Mouse (Mus musculus) limb, embryonic 15.5 days (tissue): ENCODE measurements at regions not wholly inside any gene's neighbourhood (a gene's known extent, or its start where the extent isn't known, plus 50 kb on each side); places are given as distances from the start of the nearest gene placed in this dataset.

Experiments
- ATAC-seq: fragments of 200-750 bp; cut with Nextera tagmentation; 2 replicates; pipeline ENCODE4 v1.8.0; 2017; ENCODE audit warnings: low read depth, moderate TSS enrichment; ENCODE audit not compliant: insufficient number of reproducible peaks, low FRiP score, low TSS enrichment
- H3K27ac ChIP-seq: fragments of 300-500 bp; sonication (generic); 2 replicates; pipeline ENCODE4 v1.5.1; 2015; ENCODE audit warnings: moderate library complexity, mild to moderate bottlenecking, inconsistent platforms
- H3K27me3 ChIP-seq: fragments of 300-500 bp; sonication (generic); 2 replicates; pipeline ENCODE4 v1.6.1; 2015; ENCODE audit warnings: inconsistent platforms
- H3K36me3 ChIP-seq: fragments of 300-500 bp; sonication (generic); 2 replicates; pipeline ENCODE4 v1.6.1; 2015; ENCODE audit warnings: inconsistent platforms
- H3K4me1 ChIP-seq: fragments of 300-500 bp; sonication (generic); 2 replicates; pipeline ENCODE4 v1.6.1; 2015; ENCODE audit warnings: inconsistent platforms
- H3K4me2 ChIP-seq: fragments of 300-500 bp; sonication (generic); 2 replicates; pipeline ENCODE4 v1.6.1; 2015; ENCODE audit warnings: mild to moderate bottlenecking, inconsistent platforms
- H3K4me3 ChIP-seq: fragments of 300-500 bp; sonication (generic); 2 replicates; pipeline ENCODE4 v1.5.1; 2015; ENCODE audit warnings: mild to moderate bottlenecking, inconsistent platforms
- H3K9ac ChIP-seq: fragments of 300-500 bp; sonication (generic); 2 replicates; pipeline ENCODE4 v1.6.1; 2015; ENCODE audit warnings: inconsistent platforms
- H3K9me3 ChIP-seq: fragments of 300-500 bp; sonication (generic); 2 replicates; pipeline ENCODE4 v1.6.1; 2016; ENCODE audit warnings: inconsistent platforms
- WGBS: fragments of 180-500 bp; shearing (Covaris S2); methylation state at CpG from one replicate; pipeline ENCODE4 v1.1.7; 2015; 5-methylcytosine and 5-hydroxymethylcytosine counted together

- 91% methylated on average over 1 of the region's 1 CpGs for WGBS
- H3K4me1 ChIP-seq, result no peaks in the 10 kb centered on the region
- no peak overlapping the region for H3K4me3 ChIP-seq
- H3K27me3 ChIP-seq, result no peaks in the 10 kb centered on the region
- no peak overlapping the region for H3K9ac ChIP-seq
- ATAC-seq, result no peak
- H3K36me3 ChIP-seq, result no peaks in the 10 kb centered on the region
- H3K9me3 ChIP-seq, result no peaks in the 10 kb centered on the region
- no peak overlapping the region for H3K4me2 ChIP-seq
- no peak overlapping the region for H3K27ac ChIP-seq
These were observed 571.8 kb upstream of the Zeb2 start for GRCm38 (mm10) chr2:45688996-45689395.

DNA sequence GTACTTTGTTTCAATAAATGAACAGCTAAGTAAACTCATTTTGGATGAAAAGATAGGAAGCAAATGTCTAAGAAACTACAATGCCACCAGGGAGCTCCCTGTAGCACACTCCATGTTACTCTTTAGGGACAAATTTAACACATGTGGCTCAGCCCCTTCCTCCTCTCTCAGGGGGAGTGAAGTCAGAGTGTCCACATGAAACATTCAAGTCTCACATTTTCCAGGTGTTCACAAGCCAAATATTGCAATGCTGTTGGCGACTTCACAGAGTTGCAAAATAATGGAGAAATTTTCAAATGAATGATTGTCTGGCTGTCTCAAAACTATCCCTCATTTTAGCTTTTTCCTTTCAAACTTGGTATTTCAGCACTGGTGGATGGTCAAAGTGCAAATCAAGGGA is 564.1 kb upstream of the Zeb2 start:
- no peak for ATAC-seq
- H3K4me2 ChIP-seq, result no peak overlapping the region
- H3K27ac ChIP-seq, result no peak overlapping the region
- no peak overlapping the region for H3K9ac ChIP-seq
- H3K36me3 ChIP-seq, result no peaks in the 10 kb centered on the region
- H3K27me3 ChIP-seq, result no peaks in the 10 kb centered on the region
- 69% methylated on average over 1 of the region's 1 CpGs for WGBS
- no peak overlapping the region for H3K4me3 ChIP-seq
- no peaks in the 10 kb centered on the region for H3K9me3 ChIP-seq
- no peaks in the 10 kb centered on the region for H3K4me1 ChIP-seq

DNA sequence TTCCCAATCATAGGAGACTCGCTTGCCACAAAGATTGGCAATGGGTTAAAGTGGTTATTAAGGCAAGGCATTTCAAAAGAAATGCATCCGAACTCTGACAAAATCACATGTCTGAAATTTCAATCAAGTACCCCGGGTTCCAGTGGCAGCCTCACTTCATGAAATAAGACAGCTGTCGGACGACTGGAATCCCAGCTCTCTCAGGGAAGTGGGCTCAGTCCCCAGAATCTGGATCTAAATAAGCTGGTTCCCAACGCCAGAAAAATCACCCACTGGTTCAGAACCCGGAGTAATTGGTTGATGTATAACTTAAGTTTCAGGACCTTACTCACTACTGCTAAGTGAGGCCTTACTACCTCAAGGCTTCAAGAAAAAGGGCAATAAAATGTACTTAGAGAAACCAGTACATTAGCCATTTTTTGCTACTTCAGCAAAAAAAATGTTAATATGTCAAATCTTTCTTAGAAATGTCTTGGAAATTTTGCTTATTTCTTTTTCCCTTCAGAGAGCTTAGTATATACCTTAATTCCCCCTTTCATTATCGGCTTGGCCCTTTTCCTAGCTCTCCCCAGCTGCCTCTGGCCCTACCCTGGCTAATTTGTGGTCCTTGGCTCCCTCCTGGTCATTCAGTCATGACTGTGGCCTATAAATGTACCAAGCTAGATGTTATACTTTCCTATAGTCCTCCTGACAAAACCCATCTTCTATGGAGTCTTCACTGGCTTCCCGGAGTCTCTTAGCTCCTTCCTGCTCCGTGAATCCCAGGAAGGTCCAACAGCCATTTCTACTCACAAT is 562.1 kb upstream of the Zeb2 start:
- no peak overlapping the region for H3K9ac ChIP-seq
- no peaks in the 10 kb centered on the region for H3K4me1 ChIP-seq
- no peak for ATAC-seq
- whole genome bisulfite sequencing, result 60% methylated on average over 10 of the region's 10 CpGs
- H3K4me2 ChIP-seq, result no peak overlapping the region
- no peaks in the 10 kb centered on the region for H3K27me3 ChIP-seq
- H3K27ac ChIP-seq, result no peak overlapping the region
- no peaks in the 10 kb centered on the region for H3K9me3 ChIP-seq
- H3K4me3 ChIP-seq, result no peak overlapping the region
- H3K36me3 ChIP-seq, result no peaks in the 10 kb centered on the region

GRCm38 (mm10) chr2:45678685-45679084 is 561.5 kb upstream of the Zeb2 start:
- H3K9ac ChIP-seq, result no peak overlapping the region
- H3K27ac ChIP-seq, result no peak overlapping the region
- H3K4me2 ChIP-seq, result no peak overlapping the region
- H3K9me3 ChIP-seq, result no peaks in the 10 kb centered on the region
- WGBS, result 50% methylated on average over 9 of the region's 9 CpGs
- no peak overlapping the region for H3K4me3 ChIP-seq
- no peaks in the 10 kb centered on the region for H3K36me3 ChIP-seq
- H3K4me1 ChIP-seq, result no peaks in the 10 kb centered on the region
- H3K27me3 ChIP-seq, result no peaks in the 10 kb centered on the region
- ATAC-seq, result no peak

GRCm38 (mm10) chr2:45675776-45676175 is 558.6 kb upstream of the Zeb2 start:
- Histone ChIP-seq H3K9ac (no peak overlapping the region), H3K4me2 (no peak overlapping the region), H3K27me3 (no peaks in the 10 kb centered on the region), H3K9me3 (no peaks in the 10 kb centered on the region), H3K4me1 (peaks cover 2% of the 10 kb centered on the region; the same call in 1 of the 2 replicates), H3K36me3 (no peaks in the 10 kb centered on the region), H3K4me3 (no peak overlapping the region), H3K27ac (no peak overlapping the region)
- WGBS, result 61% methylated on average over 2 of the region's 2 CpGs
- ATAC-seq, result no peak

GRCm38 (mm10) chr2:45656011-45656410 is 538.8 kb upstream of the Zeb2 start:
- H3K27me3 ChIP-seq, result no peaks in the 10 kb centered on the region
- H3K36me3 ChIP-seq, result no peaks in the 10 kb centered on the region
- no peak overlapping the region for H3K9ac ChIP-seq
- WGBS, result 44% methylated on average over 1 of the region's 1 CpGs
- no peaks in the 10 kb centered on the region for H3K9me3 ChIP-seq
- no peak for ATAC-seq
- H3K4me2 ChIP-seq, result no peak overlapping the region
- H3K27ac ChIP-seq, result no peak overlapping the region
- H3K4me1 ChIP-seq, result no peaks in the 10 kb centered on the region
- no peak overlapping the region for H3K4me3 ChIP-seq

DNA sequence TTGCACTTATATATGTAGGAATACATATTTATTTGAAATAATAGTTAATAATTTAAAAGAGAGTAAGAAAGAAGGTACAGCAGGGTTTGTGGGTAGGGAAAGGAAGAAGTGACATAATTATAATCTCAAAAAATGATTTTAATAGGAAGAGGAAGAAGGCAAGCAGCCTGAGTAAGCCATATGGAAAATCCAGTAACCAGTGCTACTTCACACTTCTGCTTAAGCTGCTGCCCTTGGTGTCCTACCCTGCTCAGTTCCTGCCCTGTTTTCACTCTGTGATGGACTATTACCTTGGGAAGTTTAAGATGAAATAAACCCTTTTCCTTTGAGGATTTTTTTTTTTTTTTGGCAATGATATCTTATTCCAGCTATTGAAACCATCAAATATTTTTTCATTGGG is 537.5 kb upstream of the Zeb2 start:
- no peak overlapping the region for H3K4me3 ChIP-seq
- H3K27me3 ChIP-seq, result no peaks in the 10 kb centered on the region
- ATAC-seq, result no peak
- H3K9ac ChIP-seq, result no peak overlapping the region
- H3K4me1 ChIP-seq, result no peaks in the 10 kb centered on the region
- H3K36me3 ChIP-seq, result no peaks in the 10 kb centered on the region
- no peak overlapping the region for H3K27ac ChIP-seq
- no peaks in the 10 kb centered on the region for H3K9me3 ChIP-seq
- H3K4me2 ChIP-seq, result no peak overlapping the region

DNA sequence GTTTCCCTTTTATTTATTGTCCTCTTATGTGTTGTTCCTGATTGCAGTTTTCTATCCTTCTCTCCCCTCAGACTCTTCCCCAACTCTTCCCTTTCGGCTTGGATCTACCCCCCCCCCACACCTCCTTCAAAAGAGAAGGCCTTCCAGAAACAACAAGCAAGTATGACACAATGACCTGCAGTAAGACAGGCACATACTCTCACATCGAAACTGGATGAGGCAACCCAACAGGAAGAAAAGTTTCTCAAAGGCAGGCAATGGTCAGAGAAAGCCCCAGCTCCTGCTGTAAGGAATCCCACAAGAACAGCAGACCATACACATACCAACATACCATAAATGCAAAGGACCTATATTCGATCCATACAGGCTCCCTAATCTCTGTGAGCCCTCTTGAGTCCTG is 535.8 kb upstream of the Zeb2 start:
- Histone ChIP-seq H3K9ac (no peak overlapping the region), H3K27ac (no peak overlapping the region), H3K9me3 (no peaks in the 10 kb centered on the region), H3K36me3 (no peaks in the 10 kb centered on the region), H3K4me1 (no peaks in the 10 kb centered on the region), H3K27me3 (no peaks in the 10 kb centered on the region), H3K4me3 (no peak overlapping the region), H3K4me2 (no peak overlapping the region)
- no peak for ATAC-seq
- 71% methylated on average over 3 of the region's 3 CpGs for WGBS

GRCm38 (mm10) chr2:45650271-45650985 is 533.2 kb upstream of the Zeb2 start:
- Histone ChIP-seq H3K36me3 (no peaks in the 10 kb centered on the region), H3K27me3 (no peaks in the 10 kb centered on the region), H3K27ac (no peak overlapping the region), H3K9ac (no peak overlapping the region), H3K4me3 (no peak overlapping the region), H3K4me1 (no peaks in the 10 kb centered on the region), H3K9me3 (no peaks in the 10 kb centered on the region), H3K4me2 (no peak overlapping the region)
- WGBS, result 43% methylated on average over 5 of the region's 5 CpGs
- ATAC-seq, result no peak

DNA sequence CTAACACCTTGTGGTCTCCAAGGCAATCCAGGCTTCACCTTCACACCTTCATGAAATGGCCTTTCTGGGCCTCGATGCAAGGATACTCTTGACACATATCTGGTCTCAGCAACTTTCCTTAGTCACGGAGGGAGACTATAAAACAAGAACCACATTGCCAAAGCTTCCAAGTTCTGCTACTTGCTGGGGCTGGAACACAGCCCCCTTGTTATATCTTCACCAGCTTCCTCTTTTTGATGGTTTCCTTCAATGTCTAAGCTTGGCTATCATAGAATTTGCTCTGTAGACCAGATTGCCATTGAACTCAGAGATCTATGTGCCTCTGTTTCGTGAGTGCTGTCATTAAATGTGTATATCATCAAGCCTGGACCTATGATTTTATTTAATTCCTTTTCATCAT is 530.7 kb upstream of the Zeb2 start:
- WGBS, result 82% methylated on average over 3 of the region's 3 CpGs
- Histone ChIP-seq H3K9me3 (no peaks in the 10 kb centered on the region), H3K27ac (no peak overlapping the region), H3K4me2 (no peak overlapping the region), H3K4me1 (no peaks in the 10 kb centered on the region), H3K36me3 (no peaks in the 10 kb centered on the region), H3K4me3 (no peak overlapping the region), H3K9ac (no peak overlapping the region), H3K27me3 (no peaks in the 10 kb centered on the region)
- ATAC-seq, result no peak

- Histone ChIP-seq H3K4me2 (no peak overlapping the region), H3K27me3 (no peaks in the 10 kb centered on the region), H3K4me3 (no peak overlapping the region), H3K4me1 (no peaks in the 10 kb centered on the region), H3K27ac (no peak overlapping the region), H3K9me3 (no peaks in the 10 kb centered on the region), H3K36me3 (no peaks in the 10 kb centered on the region), H3K9ac (no peak overlapping the region)
- ATAC-seq, result no peak
- 28% methylated on average over 7 of the region's 7 CpGs for WGBS
These were observed 512.9 kb upstream of the Zeb2 start for GRCm38 (mm10) chr2:45630081-45630480.

DNA sequence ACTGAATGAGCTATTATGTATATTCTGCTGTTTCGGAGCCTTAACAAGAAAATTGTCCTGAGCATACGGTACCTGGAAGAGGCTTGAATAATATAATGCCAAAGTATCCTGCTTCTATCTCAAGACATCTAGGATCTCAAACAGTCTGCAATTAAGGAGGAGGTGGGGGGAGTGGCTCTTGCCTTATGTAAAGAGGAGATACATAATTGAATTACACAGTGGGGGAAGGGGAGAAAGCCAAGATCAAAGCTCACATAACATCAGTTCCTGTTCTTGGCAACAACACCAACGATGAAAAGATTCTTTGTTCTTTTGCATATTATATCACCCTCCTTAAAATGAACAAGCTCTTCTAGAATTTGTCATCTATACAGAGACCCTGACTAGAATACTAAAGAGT is 512.4 kb upstream of the Zeb2 start:
- 55% methylated on average over 3 of the region's 3 CpGs for WGBS

More for the DNA sequence above, 512.4 kb upstream of the Zeb2 start:
- no peaks in the 10 kb centered on the region for H3K27me3 ChIP-seq
- no peak overlapping the region for H3K9ac ChIP-seq
- no peaks in the 10 kb centered on the region for H3K9me3 ChIP-seq
- no peak overlapping the region for H3K4me2 ChIP-seq
- no peaks in the 10 kb centered on the region for H3K36me3 ChIP-seq
- H3K4me1 ChIP-seq, result no peaks in the 10 kb centered on the region
- H3K27ac ChIP-seq, result no peak overlapping the region
- H3K4me3 ChIP-seq, result no peak overlapping the region
- ATAC-seq, result no peak
